Comparison of ENCODE assay signal across 20 mouse cellular contexts in the genomic region with DNA sequence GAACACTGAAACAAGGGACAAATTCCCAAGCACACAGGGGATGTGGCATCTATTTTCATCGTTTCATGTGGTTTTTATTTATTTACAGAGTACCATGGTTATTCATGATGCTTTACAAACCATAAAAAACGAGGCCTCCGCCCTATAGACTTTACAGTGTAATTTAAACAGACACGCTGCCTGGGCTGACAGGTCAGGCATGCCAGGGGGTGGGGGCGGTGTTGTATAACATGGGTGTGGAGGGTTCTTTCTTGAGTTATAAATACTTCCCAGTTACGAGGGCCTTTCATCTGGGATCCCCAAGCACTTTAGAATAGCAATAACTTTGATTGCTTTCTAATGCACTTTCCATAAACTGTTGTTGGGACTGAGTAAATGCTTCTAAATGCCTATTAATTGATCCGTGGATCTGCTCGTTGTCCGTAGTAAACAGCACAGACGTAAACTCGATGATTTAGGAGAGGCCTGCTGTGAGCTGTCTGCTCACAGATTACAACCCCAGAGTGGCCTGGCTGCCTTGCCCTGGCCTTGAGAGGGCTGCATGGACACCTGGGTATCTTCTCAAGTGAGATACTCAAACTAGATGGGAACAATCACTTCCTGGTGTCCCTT. TPM values are rescaled to one million over a fixed set of nuclear protein-coding genes. Genes with fewer than 3 reads are reported as not detected.
A peak's percentile ranks its signal among the peaks of the same experiment; 100 is the strongest.
DNase-seq lines count a peak whose midpoint lies in the region; ATAC-seq and TF ChIP-seq lines count a peak whose summit lies in the region.
"Had no signal": no experiment of that assay in that cellular context is flagged by ENCODE, and none has a peak within 500 bp of the region (broad histone marks: within the 10 kb centered on the region; RNA-seq: fewer than 3 reads in every experiment).

No protein-coding gene starts in this region.

- TF ChIP-seq POLR2A in limb, embryonic 14.5 days (IDR thresholded peaks at IDR 0.05; ENCODE audit: borderline replicate concordance, extremely low read depth, insufficient read depth, insufficient read length) = no peak

- H3K9ac ChIP-seq in embryonic facial prominence, embryonic 11.5 days (replicated peaks; ENCODE audit: low read length) = no peak overlapping the region
- H3K9ac ChIP-seq in kidney, postnatal 0 days (ENCODE audit: low read depth, low read length) = no peak overlapping the region
- H3K9ac ChIP-seq in intestine, embryonic 14.5 days (ENCODE audit: low read length) = no peak overlapping the region
- no peak overlapping the region for H3K9ac ChIP-seq in limb, embryonic 14.5 days (ENCODE audit: low read depth, low read length, severe bottlenecking)
- H3K9ac ChIP-seq: forebrain, embryonic 13.5 days; hindbrain, embryonic 13.5 days; liver, embryonic 12.5 days; lung, embryonic 14.5 days; midbrain, embryonic 15.5 days; stomach, embryonic 15.5 days had no signal

- DNase-seq in embryonic facial prominence, embryonic 11.5 days (ENCODE audit: low spot score) = peak; percentile 39
- no peak for DNase-seq in embryonic facial prominence, embryonic 10.5 days (ENCODE audit: low spot score)
- DNase-seq in kidney, postnatal 0 days (ENCODE audit: low spot score) = peak; percentile 69
- DNase-seq in kidney, adult 9 months = no peak
- DNase-seq in intestine, embryonic 14.5 days (ENCODE audit: low spot score) = peak; percentile 66
- DNase-seq in limb, embryonic 14.5 days (ENCODE audit: low spot score) = peak; percentile 45
- no peak for DNase-seq in frontal cortex, postnatal 36 days (ENCODE audit: low spot score in 2 of 2)
- DNase-seq in left cerebral cortex, postnatal 4 days = no peak
- DNase-seq: adrenal gland, adult 2 months; cerebellum, postnatal 14 days; kidney, postnatal 10 days; layer of hippocampus, adult 9-11 months; lung, embryonic 14.5 days; right cerebral cortex, adult 18-20 months had no signal

- H3K4me3 ChIP-seq in embryonic facial prominence, embryonic 11.5 days (ENCODE audit: low read depth, low read length) = no peak overlapping the region
- no peak overlapping the region for H3K4me3 ChIP-seq in embryonic facial prominence, embryonic 10.5 days
- H3K4me3 ChIP-seq in kidney, postnatal 0 days (replicated peaks; ENCODE audit: low read depth, low read length) = no peak overlapping the region
- H3K4me3 ChIP-seq in intestine, embryonic 14.5 days (ENCODE audit: low read depth, low read length) = no peak overlapping the region
- no peak overlapping the region for H3K4me3 ChIP-seq in limb, embryonic 14.5 days (replicated peaks; ENCODE audit: low read length)
- H3K4me3 ChIP-seq: forebrain, embryonic 13.5 days; hindbrain, embryonic 13.5 days; liver, embryonic 12.5 days; midbrain, embryonic 15.5 days; stomach, embryonic 15.5 days had no signal

- H3K27ac ChIP-seq in embryonic facial prominence, embryonic 11.5 days (replicated peaks; ENCODE audit: low read depth, low read length) = no peak overlapping the region
- no peak overlapping the region for H3K27ac ChIP-seq in embryonic facial prominence, embryonic 10.5 days (replicated peaks)
- no peak overlapping the region for H3K27ac ChIP-seq in kidney, postnatal 0 days
- no peak overlapping the region for H3K27ac ChIP-seq in intestine, embryonic 14.5 days (ENCODE audit: low read depth)
- no peak overlapping the region for H3K27ac ChIP-seq in limb, embryonic 14.5 days (replicated peaks; ENCODE audit: low read depth, low read length)
- H3K27ac ChIP-seq: forebrain, embryonic 13.5 days; hindbrain, embryonic 13.5 days; liver, embryonic 12.5 days; midbrain, embryonic 15.5 days; stomach, embryonic 15.5 days had no signal

- 46% methylated on average over 11 of the region's 11 CpGs for WGBS in embryonic facial prominence, embryonic 11.5 days
- 58% methylated on average over 11 of the region's 11 CpGs for whole genome bisulfite sequencing in embryonic facial prominence, embryonic 10.5 days
- WGBS in kidney, postnatal 0 days = 20% methylated on average over 11 of the region's 11 CpGs
- WGBS in intestine, embryonic 14.5 days = 18% methylated on average over 11 of the region's 11 CpGs
- 7% methylated on average over 11 of the region's 11 CpGs for WGBS in limb, embryonic 14.5 days

- no peaks in the 10 kb centered on the region for H3K36me3 ChIP-seq in embryonic facial prominence, embryonic 11.5 days (replicated peaks; ENCODE audit: control insufficient read depth, insufficient read depth, low read depth, low read length)
- H3K36me3 ChIP-seq in embryonic facial prominence, embryonic 10.5 days (replicated peaks) = no peaks in the 10 kb centered on the region
- H3K36me3 ChIP-seq in kidney, postnatal 0 days (ENCODE audit: insufficient read depth, low read length) = no peaks in the 10 kb centered on the region
- no peaks in the 10 kb centered on the region for H3K36me3 ChIP-seq in intestine, embryonic 14.5 days (ENCODE audit: control insufficient read depth, insufficient read depth, low read length)
- H3K36me3 ChIP-seq in limb, embryonic 14.5 days (ENCODE audit: control insufficient read depth, insufficient read depth, low read length) = no peaks in the 10 kb centered on the region
- H3K36me3 ChIP-seq: hindbrain, embryonic 13.5 days; liver, embryonic 12.5 days; midbrain, embryonic 15.5 days; stomach, embryonic 15.5 days had no signal

- intact Hi-C loops in left cerebral cortex, postnatal 4 days (cut with DNase I) = no loop called here

- H3K9me3 ChIP-seq in embryonic facial prominence, embryonic 11.5 days (replicated peaks; ENCODE audit: control insufficient read depth, low read length) = no peaks in the 10 kb centered on the region
- no peaks in the 10 kb centered on the region for H3K9me3 ChIP-seq in embryonic facial prominence, embryonic 10.5 days
- no peaks in the 10 kb centered on the region for H3K9me3 ChIP-seq in kidney, postnatal 0 days (replicated peaks; ENCODE audit: low read length)
- H3K9me3 ChIP-seq in intestine, embryonic 14.5 days (ENCODE audit: control insufficient read depth, low read length) = no peaks in the 10 kb centered on the region
- H3K9me3 ChIP-seq in limb, embryonic 14.5 days (ENCODE audit: control insufficient read depth, low read length) = no peaks in the 10 kb centered on the region
- H3K9me3 ChIP-seq: forebrain, embryonic 13.5 days; hindbrain, embryonic 13.5 days; liver, embryonic 12.5 days; midbrain, embryonic 15.5 days; stomach, embryonic 15.5 days had no signal

- no peak for TF ChIP-seq CTCF in kidney, postnatal 0 days (IDR thresholded peaks at IDR 0.05; ENCODE audit: low read depth)

- ATAC-seq in embryonic facial prominence, embryonic 11.5 days (replicated peaks; ENCODE audit: insufficient number of reproducible peaks, low FRiP score, low TSS enrichment, low read depth) = no peak
- ATAC-seq in kidney, postnatal 0 days (replicated peaks; ENCODE audit: low FRiP score, low read depth) = no peak
- ATAC-seq in intestine, embryonic 14.5 days (replicated peaks; ENCODE audit: low FRiP score, low TSS enrichment, low read depth) = peak; percentile 62; the same call in 1 of the 2 replicates
- ATAC-seq in limb, embryonic 14.5 days (ENCODE audit: low FRiP score, low read depth) = no peak
- ATAC-seq: forebrain, embryonic 13.5 days; liver, embryonic 12.5 days; midbrain, embryonic 15.5 days had no signal

- peaks cover 4% of the 10 kb centered on the region for H3K4me1 ChIP-seq in embryonic facial prominence, embryonic 11.5 days (ENCODE audit: control insufficient read depth, insufficient read depth, low read length)
- peaks cover 72% of the 10 kb centered on the region for H3K4me1 ChIP-seq in embryonic facial prominence, embryonic 10.5 days
- peaks cover 5% of the 10 kb centered on the region; the same call in 1 of the 2 replicates for H3K4me1 ChIP-seq in kidney, postnatal 0 days (replicated peaks; ENCODE audit: insufficient read depth, low read length)
- peaks cover 23% of the 10 kb centered on the region for H3K4me1 ChIP-seq in intestine, embryonic 14.5 days (replicated peaks; ENCODE audit: control insufficient read depth, insufficient read depth, low read length)
- H3K4me1 ChIP-seq in limb, embryonic 14.5 days (ENCODE audit: control insufficient read depth, insufficient read depth, low read length) = peaks cover 33% of the 10 kb centered on the region

- H3K27me3 ChIP-seq in embryonic facial prominence, embryonic 11.5 days (ENCODE audit: control insufficient read depth, insufficient read depth, low read length) = no peaks in the 10 kb centered on the region
- no peaks in the 10 kb centered on the region for H3K27me3 ChIP-seq in embryonic facial prominence, embryonic 10.5 days (replicated peaks; ENCODE audit: low read depth, poor library complexity, severe bottlenecking)
- H3K27me3 ChIP-seq in kidney, postnatal 0 days (ENCODE audit: insufficient read depth, low read length) = no peaks in the 10 kb centered on the region
- no peaks in the 10 kb centered on the region for H3K27me3 ChIP-seq in intestine, embryonic 14.5 days (replicated peaks; ENCODE audit: control insufficient read depth, insufficient read depth, low read length)
- H3K27me3 ChIP-seq in limb, embryonic 14.5 days (ENCODE audit: control insufficient read depth, insufficient read depth, low read length) = no peaks in the 10 kb centered on the region
- H3K27me3 ChIP-seq: CH12.LX; forebrain, embryonic 13.5 days; hindbrain, embryonic 13.5 days; midbrain, embryonic 15.5 days; stomach, embryonic 15.5 days had no signal

- no peak overlapping the region for H3K4me2 ChIP-seq in embryonic facial prominence, embryonic 11.5 days (ENCODE audit: low read depth, low read length)
- no peak overlapping the region for H3K4me2 ChIP-seq in kidney, postnatal 0 days (ENCODE audit: low read length)
- H3K4me2 ChIP-seq in intestine, embryonic 14.5 days (ENCODE audit: low read length) = no peak overlapping the region
- 0 out of 2 replicates have a peak overlapping the region, but pooled peaks have one; percentile 2 for H3K4me2 ChIP-seq in limb, embryonic 14.5 days (replicated peaks; ENCODE audit: low read depth, low read length, severe bottlenecking)
- H3K4me2 ChIP-seq: forebrain, embryonic 13.5 days; hindbrain, embryonic 13.5 days; liver, embryonic 12.5 days; lung, embryonic 14.5 days; midbrain, embryonic 15.5 days; stomach, embryonic 15.5 days had no signal

RNA-seq across cellular contexts. Expression of a gene that starts 4.3 kb away (rescaled TPM):
- polyA plus RNA-seq in embryonic facial prominence, embryonic 11.5 days (2014; fragmentation: Nextera tagmentation; extraction: Ambion mirVana) = 2.3 and 3.7 TPM in 2 replicates
- polyA plus RNA-seq in embryonic facial prominence, embryonic 10.5 days (2016; fragmentation: Nextera tagmentation; extraction: Ambion mirVana) = 1.2 and 3.6 TPM in 2 replicates
- polyA plus RNA-seq in kidney, postnatal 0 days (2015; fragmentation: Nextera tagmentation; extraction: Ambion mirVana) = 1.6 and 2.5 TPM in 2 replicates
- 0.42 and 0.46 TPM in 2 replicates for polyA plus RNA-seq in intestine, embryonic 14.5 days (2014; fragmentation: Nextera tagmentation; extraction: Ambion mirVana)
- polyA plus RNA-seq in limb, embryonic 14.5 days (2012; rRNA removed) = 2.2 and 2.8 TPM in 2 replicates
- polyA plus RNA-seq in limb, embryonic 14.5 days (2014; fragmentation: Nextera tagmentation; extraction: Ambion mirVana) = 1.8 and 2.1 TPM in 2 replicates
- total RNA-seq in left cerebral cortex, postnatal 4 days (2021) = 1 to 10 TPM; 6.1 to 6.7 TPM
- polyA plus RNA-seq: liver, embryonic 12.5 days; lung, embryonic 14.5 days had no signal

RNA-seq across cellular contexts. Expression of a gene that starts 38.1 kb away (rescaled TPM):
- polyA plus RNA-seq in embryonic facial prominence, embryonic 11.5 days (2014; fragmentation: Nextera tagmentation; extraction: Ambion mirVana) = 19.3 and 21.6 TPM in 2 replicates
- 12.7 and 14.4 TPM in 2 replicates for polyA plus RNA-seq in embryonic facial prominence, embryonic 10.5 days (2016; fragmentation: Nextera tagmentation; extraction: Ambion mirVana)
- 15.2 and 17.9 TPM in 2 replicates for polyA plus RNA-seq in kidney, postnatal 0 days (2015; fragmentation: Nextera tagmentation; extraction: Ambion mirVana)
- 10.8 and 11.5 TPM in 2 replicates for polyA plus RNA-seq in intestine, embryonic 14.5 days (2014; fragmentation: Nextera tagmentation; extraction: Ambion mirVana)
- polyA plus RNA-seq in limb, embryonic 14.5 days (2012; rRNA removed) = 27.5 and 38.0 TPM in 2 replicates
- polyA plus RNA-seq in limb, embryonic 14.5 days (2014; fragmentation: Nextera tagmentation; extraction: Ambion mirVana) = 14.8 and 14.9 TPM in 2 replicates
- 1 to 10 TPM; 6.9 to 7.4 TPM for total RNA-seq in left cerebral cortex, postnatal 4 days (2021)

Comparison
In these comparisons a context has a peak if more than half of its experiments do, and no peak if none do; other contexts are left out.
1. DNase-seq: peak in embryonic facial prominence, embryonic 11.5 days (single experiment), kidney, postnatal 0 days (single experiment), intestine, embryonic 14.5 days (single experiment) and limb, embryonic 14.5 days (single experiment); none in embryonic facial prominence, embryonic 10.5 days (single experiment), kidney, adult 9 months (single experiment), frontal cortex, postnatal 36 days (0 of 2) and left cerebral cortex, postnatal 4 days (single experiment).